Mouse (Mus musculus) stomach, postnatal 0 days (tissue): ENCODE data around the gene Pou4f1.

Experiments used
- CTCF ChIP-seq: IDR thresholded peaks from 2 replicates; pipeline ENCODE4 v1.5.1; 2016; ENCODE audit warnings: antibody characterized with exemption, low read depth, mild to moderate bottlenecking, moderate library complexity
- EP300 ChIP-seq: optimal IDR thresholded peaks from 2 replicates; pipeline ENCODE3; 2016; ENCODE audit warnings: antibody characterized with exemption

GRCm38 (mm10) chr14:104459513-104460111 is 8.2 kb downstream of the Pou4f1 start:
- TF ChIP-seq CTCF (no peak), EP300 (no peak)
